Mouse (Mus musculus): ENCODE data around the gene Zfp28. TPM values are rescaled to one million over a fixed set of nuclear protein-coding genes. Genes with fewer than 3 reads are reported as not detected.

The Zfp28 gene
- polyA plus RNA-seq, 2 experiments = 0.91 to 1.0 TPM

- Histone ChIP-seq H3K9ac (replicated peaks) (no peak overlapping the region), H3K4me2 (ENCODE audit: low read depth) (no peak overlapping the region), H3K4me3 (ENCODE audit: insufficient read depth in 1 of 2, low read depth in 2 of 2, low read length in 2 of 2) (no peak overlapping the region), H3K4me1 (replicated peaks; ENCODE audit: control insufficient read depth in 2 of 2, insufficient read depth in 2 of 2, low read length in 1 of 2) (0 out of 4 replicates have a peak, but pooled peaks cover 0 to 4% of the 10 kb centered on the region in 2 experiments), H3K27me3 (ENCODE audit: control insufficient read depth, insufficient read depth, low read length) (no peaks in the 10 kb centered on the region), H3K36me3 (replicated peaks; ENCODE audit: control insufficient read depth, insufficient read depth, low read depth) (no peaks in the 10 kb centered on the region), H3K27ac (no peak overlapping the region), H3K9me3 (ENCODE audit: control insufficient read depth, low read length) (no peaks in the 10 kb centered on the region)
- TF ChIP-seq EP300 (IDR thresholded peaks at IDR 0.05; ENCODE audit: low read depth) = no peak
- no peak for TF ChIP-seq CTCF (IDR thresholded peaks at IDR 0.05; ENCODE audit: low read depth)
- ATAC-seq (ENCODE audit: insufficient read depth) (no peak), DNase-seq (ENCODE audit: low read depth in 3 of 3, low spot score in 3 of 3) (no peak)
- WGBS (ENCODE audit: insufficient replicate concordance) = 61% methylated on average over 3 of the region's 3 CpGs
These were observed 10.1 kb upstream of the Zfp28 start for GRCm38 (mm10) chr7:6372993-6373392.

GRCm38 (mm10) chr7:6378441-6378840 lies 4.7 kb upstream of the Zfp28 start:
- WGBS (ENCODE audit: insufficient replicate concordance) = 71% methylated on average over 8 of the region's 8 CpGs
- no peak overlapping the region for H3K9ac ChIP-seq (replicated peaks)
- TF ChIP-seq EP300 (IDR thresholded peaks at IDR 0.05; ENCODE audit: low read depth) (no peak), CTCF (IDR thresholded peaks at IDR 0.05; ENCODE audit: low read depth) (no peak)
- peaks cover 7 to 8% of the 10 kb centered on the region in 2 experiments for H3K4me1 ChIP-seq (replicated peaks; ENCODE audit: control insufficient read depth in 2 of 2, insufficient read depth in 2 of 2, low read length in 1 of 2)
- H3K4me3 ChIP-seq (ENCODE audit: insufficient read depth in 1 of 2, low read depth in 2 of 2, low read length in 2 of 2) = no peak overlapping the region
- ATAC-seq (ENCODE audit: insufficient read depth) (no peak), DNase-seq (ENCODE audit: low read depth in 3 of 3, low spot score in 3 of 3) (no peak)
- no peaks in the 10 kb centered on the region for H3K27me3 ChIP-seq (ENCODE audit: control insufficient read depth, insufficient read depth, low read length)
- no peak overlapping the region for H3K4me2 ChIP-seq (ENCODE audit: low read depth)
- H3K9me3 ChIP-seq (ENCODE audit: control insufficient read depth, low read length) = no peaks in the 10 kb centered on the region
- no peak overlapping the region for H3K27ac ChIP-seq
- no peaks in the 10 kb centered on the region for H3K36me3 ChIP-seq (replicated peaks; ENCODE audit: control insufficient read depth, insufficient read depth, low read depth)

GRCm38 (mm10) chr7:6381431-6381830 lies 1.7 kb upstream of the Zfp28 start:
- 77% methylated on average over 2 of the region's 2 CpGs for WGBS (ENCODE audit: insufficient replicate concordance)
- no peak for ATAC-seq (ENCODE audit: insufficient read depth)

GRCm38 (mm10) chr7:6384011-6384410 lies 916 bp downstream of the Zfp28 start:
- DNase-seq (ENCODE audit: low read depth in 3 of 3, low spot score in 3 of 3) (no peak), ATAC-seq (ENCODE audit: insufficient read depth) (no peak)
- Histone ChIP-seq H3K4me2 (ENCODE audit: low read depth) (peak overlapping the region; percentile 83; the same call in 1 of the 2 replicates), H3K27me3 (ENCODE audit: control insufficient read depth, insufficient read depth, low read length) (no peaks in the 10 kb centered on the region), H3K9me3 (ENCODE audit: control insufficient read depth, low read length) (no peaks in the 10 kb centered on the region), H3K4me3 (ENCODE audit: insufficient read depth in 1 of 2, low read depth in 2 of 2, low read length in 2 of 2) (peak overlapping the region in 1 of 2 experiments; percentile 64; a peak in 1 of 4 replicates), H3K9ac (replicated peaks) (no peak overlapping the region), H3K27ac (no peak overlapping the region), H3K4me1 (replicated peaks; ENCODE audit: control insufficient read depth in 2 of 2, insufficient read depth in 2 of 2, low read length in 1 of 2) (peaks cover 13 to 15% of the 10 kb centered on the region in 2 experiments), H3K36me3 (replicated peaks; ENCODE audit: control insufficient read depth, insufficient read depth, low read depth) (no peaks in the 10 kb centered on the region)
- no peak for TF ChIP-seq EP300 (IDR thresholded peaks at IDR 0.05; ENCODE audit: low read depth)
- no peak for TF ChIP-seq CTCF (IDR thresholded peaks at IDR 0.05; ENCODE audit: low read depth)
- WGBS (ENCODE audit: insufficient replicate concordance) = 17% methylated on average over 8 of the region's 8 CpGs

More at GRCm38 (mm10) chr7:6381431-6381830, 1.7 kb upstream of the Zfp28 start:
- H3K4me1 ChIP-seq (replicated peaks; ENCODE audit: control insufficient read depth in 2 of 2, insufficient read depth in 2 of 2, low read length in 1 of 2) = peaks cover 13 to 15% of the 10 kb centered on the region in 2 experiments
- DNase-seq (ENCODE audit: low read depth in 3 of 3, low spot score in 3 of 3) = no peak
- H3K27me3 ChIP-seq (ENCODE audit: control insufficient read depth, insufficient read depth, low read length) = no peaks in the 10 kb centered on the region
- H3K9me3 ChIP-seq (ENCODE audit: control insufficient read depth, low read length) = no peaks in the 10 kb centered on the region
- H3K4me2 ChIP-seq (ENCODE audit: low read depth) = no peak overlapping the region
- H3K4me3 ChIP-seq (ENCODE audit: insufficient read depth in 1 of 2, low read depth in 2 of 2, low read length in 2 of 2) = no peak overlapping the region
- H3K9ac ChIP-seq (replicated peaks) = no peak overlapping the region
- H3K27ac ChIP-seq = no peak overlapping the region
- no peak for TF ChIP-seq CTCF (IDR thresholded peaks at IDR 0.05; ENCODE audit: low read depth)
- TF ChIP-seq EP300 (IDR thresholded peaks at IDR 0.05; ENCODE audit: low read depth) = no peak
- H3K36me3 ChIP-seq (replicated peaks; ENCODE audit: control insufficient read depth, insufficient read depth, low read depth) = no peaks in the 10 kb centered on the region

GRCm38 (mm10) chr7:6386995-6387394 lies 3.9 kb downstream of the Zfp28 start:
- Histone ChIP-seq H3K9ac (replicated peaks) (no peak overlapping the region), H3K4me2 (ENCODE audit: low read depth) (no peak overlapping the region), H3K4me1 (replicated peaks; ENCODE audit: control insufficient read depth in 2 of 2, insufficient read depth in 2 of 2, low read length in 1 of 2) (peaks cover 13 to 14% of the 10 kb centered on the region in 2 experiments), H3K27me3 (ENCODE audit: control insufficient read depth, insufficient read depth, low read length) (no peaks in the 10 kb centered on the region), H3K9me3 (ENCODE audit: control insufficient read depth, low read length) (no peaks in the 10 kb centered on the region), H3K4me3 (ENCODE audit: insufficient read depth in 1 of 2, low read depth in 2 of 2, low read length in 2 of 2) (no peak overlapping the region), H3K36me3 (replicated peaks; ENCODE audit: control insufficient read depth, insufficient read depth, low read depth) (no peaks in the 10 kb centered on the region), H3K27ac (no peak overlapping the region)
- TF ChIP-seq EP300 (IDR thresholded peaks at IDR 0.05; ENCODE audit: low read depth) (no peak), CTCF (IDR thresholded peaks at IDR 0.05; ENCODE audit: low read depth) (no peak)
- 82% methylated on average over 8 of the region's 8 CpGs for WGBS (ENCODE audit: insufficient replicate concordance)
- ATAC-seq (ENCODE audit: insufficient read depth) (no peak), DNase-seq (ENCODE audit: low read depth in 3 of 3, low spot score in 3 of 3) (no peak)
